Mouse (Mus musculus) hematopoietic multipotent progenitor cell, adult 10-12 weeks (in vitro differentiated cells): ENCODE results near the gene Usp32. TPM values are rescaled to one million over a fixed set of nuclear protein-coding genes. Genes with fewer than 3 reads are reported as not detected.

ENCODE experiments used
- polyA plus RNA-seq: library from polyadenylated mRNA; stranded (reverse); fragments of >175 nt; gene quantifications from 2 replicates; pipeline ENCODE4 v1.2.3, GENCODE M21; 2012; ENCODE audit warnings: low replicate concordance

The Usp32 gene
- 12.4 and 18.2 TPM in 2 replicates for polyA plus RNA-seq

DNA sequence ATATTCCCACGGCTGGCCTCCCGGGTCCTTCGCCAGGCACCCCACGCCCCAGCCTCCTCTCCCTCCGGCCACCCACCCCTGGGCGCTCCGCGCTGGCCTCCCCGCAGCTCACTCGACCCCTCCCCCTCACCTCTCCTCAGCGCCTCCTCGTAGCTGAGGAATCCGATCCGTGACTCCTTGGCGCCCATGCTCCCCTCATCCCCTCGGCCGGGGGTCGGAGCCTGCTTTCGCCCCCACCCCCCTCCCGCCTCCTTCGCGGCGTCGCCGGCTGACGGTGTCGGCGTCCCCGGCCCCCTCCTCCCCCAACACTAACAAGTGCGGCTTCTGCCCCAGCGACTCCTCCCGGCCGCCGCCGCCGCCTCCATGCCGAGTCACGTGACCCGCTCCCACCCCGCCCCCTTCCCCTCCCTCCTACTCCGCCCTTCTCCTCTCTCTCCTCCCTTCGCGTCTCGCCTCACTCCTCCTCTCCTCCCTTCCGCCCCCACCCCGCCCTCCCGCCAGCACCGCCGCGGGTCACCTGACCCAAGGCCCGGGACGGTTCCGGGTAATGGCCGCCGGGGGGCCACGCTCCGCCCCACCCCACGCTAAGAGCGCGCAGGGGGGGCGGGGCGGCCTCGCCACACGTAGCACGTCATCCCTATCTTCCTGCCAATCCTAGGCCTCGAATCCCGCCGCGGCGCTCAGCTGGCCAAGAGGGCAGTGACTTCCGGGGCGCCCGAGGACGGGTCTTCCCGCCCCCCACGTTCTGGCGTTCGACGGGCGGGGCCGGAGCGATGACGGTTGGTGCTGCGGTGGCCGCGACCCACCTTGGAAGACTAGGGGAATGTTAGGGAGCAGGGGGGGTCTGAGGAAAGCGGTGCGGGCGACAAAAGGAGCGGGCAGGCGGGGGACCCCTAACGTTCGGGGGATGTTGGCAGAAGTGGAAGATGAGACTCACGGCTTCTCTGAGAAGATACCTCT, at the start of gene Usp32:
TSS of gene Usp32 (minus strand) at position 581 of the 960 bp plus-strand sequence.

GRCm38 (mm10) chr11:85170058-85170740, 30.2 kb upstream of the Usp32 start, which contains the start of gene 1700125H20Rik:
Gene 1700125H20Rik, plus strand, starts transcription at chr11:85170404.

GRCm38 (mm10) chr11:84957591-84958270, 182.2 kb downstream of the Usp32 start, which contains the start of gene Car4:
Gene Car4, plus strand, starts transcription at chr11:84957786.

Other genes with a start within 250 kb of the Usp32 start
- 1.6 and 1.8 TPM in 2 replicates for gene Znhit3, start 223.8 kb downstream of the Usp32 start, polyA plus RNA-seq
- gene Car4, start 182.4 kb downstream of the Usp32 start, polyA plus RNA-seq = not detected in 2 replicates
- gene 1700125H20Rik, start 30.2 kb upstream of the Usp32 start, polyA plus RNA-seq = not detected in 2 replicates
- 3.3 and 6.0 TPM in 2 replicates for gene Appbp2, start 95.0 kb upstream of the Usp32 start, polyA plus RNA-seq
- 13.1 and 14.6 TPM in 2 replicates for gene Ppm1d, start 171.1 kb upstream of the Usp32 start, polyA plus RNA-seq
- gene Bcas3, start 213.0 kb upstream of the Usp32 start, polyA plus RNA-seq = 98.0 and 213 TPM in 2 replicates